Mouse (Mus musculus) ES-Bruce4 (cell line): ENCODE data around the gene Zbed4. TPM values are rescaled to one million over a fixed set of nuclear protein-coding genes. Genes with fewer than 3 reads are reported as not detected.
A peak's percentile ranks its signal among the peaks of the same experiment; 100 is the strongest.

Experiments
- H3K27ac ChIP-seq: 2 replicates; pipeline ENCODE4 v1.5.1; 2012; ENCODE audit warnings: low read length, inconsistent platforms; ENCODE audit not compliant: insufficient read depth
- H3K27me3 ChIP-seq: 2 replicates; pipeline ENCODE4 v1.6.1; 2012; ENCODE audit warnings: mild to moderate bottlenecking, low read length, inconsistent platforms; ENCODE audit not compliant: control insufficient read depth, poor library complexity, insufficient read depth, severe bottlenecking
- H3K36me3 ChIP-seq: 2 replicates; pipeline ENCODE4 v1.6.1; 2012; ENCODE audit warnings: inconsistent platforms, mild to moderate bottlenecking, low read length, moderate library complexity; ENCODE audit not compliant: control insufficient read depth, poor library complexity, insufficient read depth, severe bottlenecking
- H3K4me1 ChIP-seq: one replicate; pipeline ENCODE4 v1.8.1; 2011; ENCODE audit warnings: low read length; ENCODE audit not compliant: control insufficient read depth, insufficient read depth
- H3K4me3 ChIP-seq: 2 replicates; pipeline ENCODE4 v1.5.1; 2011; ENCODE audit warnings: low read depth, mild to moderate bottlenecking, low read length
- H3K9ac ChIP-seq: 2 replicates; pipeline ENCODE4 v1.6.1; 2012; ENCODE audit warnings: low read depth, mild to moderate bottlenecking, inconsistent platforms; ENCODE audit not compliant: poor library complexity, severe bottlenecking
- H3K9me3 ChIP-seq: replicated peaks from 2 replicates; pipeline ENCODE4 v1.6.1; 2012; ENCODE audit warnings: mild to moderate bottlenecking, low read length, inconsistent platforms; ENCODE audit not compliant: control insufficient read depth, poor library complexity, insufficient read depth, severe bottlenecking
- CTCF ChIP-seq: IDR thresholded peaks from one replicate; pipeline ENCODE4 v1.8.1; 2011; ENCODE audit warnings: low read depth, low read length
- EP300 ChIP-seq: IDR thresholded peaks from 2 replicates; pipeline ENCODE4 v1.6.1; 2011; ENCODE audit warnings: low read depth, low read length; ENCODE audit not compliant: insufficient read depth
- POLR2A ChIP-seq: IDR thresholded peaks from one replicate; pipeline ENCODE4 v1.8.1; 2011; ENCODE audit warnings: low read length; ENCODE audit not compliant: insufficient read depth
- polyA plus RNA-seq: library from polyadenylated mRNA; stranded (reverse); fragments of >200 nt; gene quantifications from 2 replicates; pipeline ENCODE4 v1.2.4, GENCODE M21; 2011; ENCODE audit warnings: low read depth; ENCODE audit not compliant: missing spikeins, insufficient read depth, insufficient read length

Zbed4 gene
- polyA plus RNA-seq, 1 experiment: 44.5 TPM

- Histone ChIP-seq H3K4me1 (no peaks in the 10 kb centered on the region), H3K27me3 (no peaks in the 10 kb centered on the region), H3K27ac (no peak within 1 kb of the TSS), H3K9me3 (no peaks in the 10 kb centered on the region), H3K4me3 (peak within 1 kb of the TSS; percentile 80), H3K36me3 (no peaks in the 10 kb centered on the region), H3K9ac (peak within 1 kb of the TSS; percentile 72)
- TF ChIP-seq POLR2A (peak; percentile 46), EP300 (no peak)
Measured at GRCm38 (mm10) chr15:88819026-88819905, 67.8 kb downstream of the Zbed4 start, which contains the start of the genes Alg12 and Creld2. Alg12 (minus strand) TSS chr15:88819318. Creld2 (plus strand) TSS chr15:88819646.

- Histone ChIP-seq H3K27me3 (no peaks in the 10 kb centered on the region), H3K36me3 (no peaks in the 10 kb centered on the region; the same call in 1 of the 2 replicates), H3K27ac (no peak overlapping the region), H3K4me1 (no peaks in the 10 kb centered on the region), H3K9me3 (no peaks in the 10 kb centered on the region), H3K9ac (peak overlapping the region; percentile 72), H3K4me3 (peak overlapping the region; percentile 80)
- TF ChIP-seq CTCF: no peak
- no peak for TF ChIP-seq POLR2A
- no peak for TF ChIP-seq EP300
Measured at GRCm38 (mm10) chr15:88819906-88820303, 68.4 kb downstream of the Zbed4 start.

- H3K27ac ChIP-seq: no peak overlapping the region
- H3K9ac ChIP-seq: no peak overlapping the region
- H3K27me3 ChIP-seq: no peaks in the 10 kb centered on the region
- H3K4me1 ChIP-seq: no peaks in the 10 kb centered on the region
- no peak overlapping the region for H3K4me3 ChIP-seq
- H3K36me3 ChIP-seq: peaks cover 4% of the 10 kb centered on the region; the same call in 1 of the 2 replicates
- no peaks in the 10 kb centered on the region for H3K9me3 ChIP-seq
- TF ChIP-seq EP300 (no peak), POLR2A (no peak)
Measured at GRCm38 (mm10) chr15:88821403-88821802, 69.9 kb downstream of the Zbed4 start.

- no peak overlapping the region for H3K9ac ChIP-seq
- TF ChIP-seq EP300 (no peak), CTCF (no peak), POLR2A (no peak)
- H3K4me1 ChIP-seq: no peaks in the 10 kb centered on the region
- no peaks in the 10 kb centered on the region for H3K27me3 ChIP-seq
- no peak overlapping the region for H3K27ac ChIP-seq
- peaks cover 4% of the 10 kb centered on the region; the same call in 1 of the 2 replicates for H3K36me3 ChIP-seq
- no peaks in the 10 kb centered on the region for H3K9me3 ChIP-seq
- no peak overlapping the region for H3K4me3 ChIP-seq
Measured at GRCm38 (mm10) chr15:88822513-88822912, 71.1 kb downstream of the Zbed4 start.

GRCm38 (mm10) chr15:88823376-88823775 is 71.9 kb downstream of the Zbed4 start:
- H3K36me3 ChIP-seq: peaks cover 4% of the 10 kb centered on the region; the same call in 1 of the 2 replicates
- H3K9me3 ChIP-seq: no peaks in the 10 kb centered on the region
- H3K27ac ChIP-seq: no peak overlapping the region
- no peak overlapping the region for H3K4me3 ChIP-seq
- no peak overlapping the region for H3K9ac ChIP-seq
- H3K27me3 ChIP-seq: no peaks in the 10 kb centered on the region
- no peaks in the 10 kb centered on the region for H3K4me1 ChIP-seq
- TF ChIP-seq POLR2A: no peak
- TF ChIP-seq CTCF: no peak
- no peak for TF ChIP-seq EP300

GRCm38 (mm10) chr15:88827466-88827865 is 76.0 kb downstream of the Zbed4 start:
- Histone ChIP-seq H3K27me3 (no peaks in the 10 kb centered on the region), H3K4me1 (no peaks in the 10 kb centered on the region), H3K36me3 (peaks cover 4% of the 10 kb centered on the region; the same call in 1 of the 2 replicates), H3K4me3 (no peak overlapping the region), H3K9me3 (no peaks in the 10 kb centered on the region), H3K9ac (no peak overlapping the region), H3K27ac (no peak overlapping the region)
- no peak for TF ChIP-seq EP300
